Mouse (Mus musculus) mouse embryonic stem cell (cell line): ENCODE results near the gene Kif1c.
"Not testable (repeated sequence)": the region's sequence is repeated elsewhere in the genome, so short reads cannot be mapped to it uniquely, and the experiment has no call there.

Source experiments
- in situ Hi-C, 2 experiments: fragments of 300-500 bp; cut with MboI; formaldehyde crosslinking; loops; 1 replicate in 1 of 2; 3 replicates in 1 of 2; pipeline ENCODE4 v1.14.3; 2019 to 2020; ENCODE audit warnings: low sequenced_read_pairs in 2 of 2, low pct_unique_long_range_greater_than_20kb in 1 of 2, mixed read lengths in 1 of 2; ENCODE audit not compliant: unreplicated experiment in 1 of 2

Kif1c gene

DNA sequence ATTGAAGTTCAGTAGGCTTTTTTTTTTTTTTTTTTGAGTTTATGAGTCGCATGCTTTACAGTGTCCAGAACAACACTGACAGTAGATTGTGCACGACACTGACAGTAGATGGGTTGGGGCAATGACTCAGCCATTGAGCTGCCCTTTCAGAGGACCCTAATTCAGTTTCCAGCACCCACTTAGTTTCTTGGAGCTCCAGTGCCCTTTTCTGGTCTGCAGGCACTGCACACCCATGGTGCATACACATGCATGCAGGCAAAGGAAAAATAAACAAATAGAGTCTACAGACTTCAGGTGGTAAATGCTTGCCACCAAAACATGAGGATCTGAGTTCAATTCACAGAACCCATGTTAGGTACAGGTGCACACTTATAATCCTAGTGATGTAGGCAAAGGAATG, 26.2 kb downstream of the Kif1c start:
- in situ Hi-C loops = no loop called here

DNA sequence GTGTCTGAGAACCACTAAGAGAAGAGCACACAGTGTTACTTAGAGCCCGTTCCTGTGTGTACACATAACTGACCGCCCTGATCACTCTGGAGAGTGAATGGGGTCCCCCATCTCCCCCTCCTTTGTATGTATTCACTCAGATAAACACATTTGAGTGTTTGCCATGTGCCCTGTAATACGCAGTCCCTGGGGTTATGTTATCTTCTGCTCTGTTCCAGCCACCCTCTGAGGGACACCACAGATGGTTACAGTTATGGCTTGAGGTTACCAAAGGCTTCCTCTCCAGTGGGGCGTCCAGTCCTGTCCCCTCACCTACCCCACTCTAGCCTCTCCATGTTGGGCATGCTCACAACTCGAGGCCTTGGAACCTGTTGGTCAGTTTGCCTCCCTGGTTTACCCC, 27.0 kb downstream of the Kif1c start:
- in situ Hi-C loops = no loop called here

DNA sequence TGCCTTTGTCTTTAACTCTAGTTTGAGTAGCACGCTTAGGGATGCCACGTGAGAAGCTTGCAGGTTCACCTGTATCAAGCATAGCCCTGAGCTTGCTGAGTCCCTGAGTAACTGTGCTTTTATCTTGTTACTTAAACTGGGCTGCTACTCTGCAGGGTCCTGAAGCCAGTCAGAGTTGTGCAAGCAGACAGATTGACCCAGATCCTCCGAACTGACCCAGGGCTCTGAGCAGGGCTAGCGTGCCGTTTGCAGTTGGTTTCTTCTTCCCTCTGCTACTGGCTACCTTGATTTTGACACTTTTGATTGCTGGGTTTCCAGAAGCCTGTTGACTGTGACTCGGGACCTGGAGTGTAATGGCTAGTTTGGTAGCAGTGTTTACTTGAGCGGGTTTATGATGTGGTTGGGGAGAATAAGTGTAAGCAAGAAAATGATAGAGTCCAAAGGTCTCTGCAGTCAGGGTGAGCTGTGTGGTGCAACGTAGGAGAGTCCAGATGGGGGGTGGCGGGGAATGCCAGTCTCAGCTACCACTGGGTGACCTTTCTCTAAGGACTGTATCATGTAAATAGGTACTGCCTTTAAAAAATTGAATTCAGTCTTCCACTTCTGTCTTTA, 30.2 kb downstream of the Kif1c start:
- in situ Hi-C loops = no loop called here

DNA sequence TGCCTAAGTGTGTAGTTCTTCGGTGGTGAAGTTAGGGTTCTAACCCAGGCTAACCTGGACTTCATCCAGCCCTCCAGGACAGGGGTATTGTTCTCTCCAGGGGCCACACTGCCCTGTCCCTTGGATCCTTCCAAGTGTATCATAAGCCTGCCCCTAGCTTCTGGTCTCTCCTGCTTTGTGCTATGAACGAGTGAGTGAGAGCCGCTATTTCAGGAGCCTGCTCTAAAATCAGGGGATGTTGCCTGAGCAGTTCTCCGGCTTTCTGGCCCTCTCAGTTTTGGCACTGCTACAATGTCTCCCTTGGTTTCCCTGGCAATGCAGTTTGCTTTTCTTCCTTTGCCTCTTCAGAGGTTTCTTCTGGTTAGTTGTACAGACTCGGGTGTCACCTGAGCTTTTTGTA, 30.8 kb downstream of the Kif1c start:
- in situ Hi-C loops = no loop called here

DNA sequence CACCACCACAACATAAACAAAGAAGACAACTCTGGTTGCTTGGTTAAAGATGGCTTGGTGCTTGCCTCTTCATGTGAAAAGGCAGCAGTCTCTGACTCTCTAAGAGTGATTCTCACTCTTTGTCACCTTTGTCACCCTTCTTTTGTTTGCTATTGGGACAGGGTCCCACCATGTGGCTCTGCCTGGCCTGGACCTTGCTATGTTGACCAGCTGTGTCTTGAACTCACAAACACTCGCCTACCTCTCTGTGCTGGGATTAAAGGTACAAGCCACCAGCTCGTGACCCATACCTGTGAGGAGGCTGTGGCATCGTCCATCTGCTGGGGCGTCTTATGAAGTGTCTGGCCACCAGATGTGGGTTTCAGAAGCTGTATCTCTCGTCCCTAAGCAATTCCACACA, 32.9 kb downstream of the Kif1c start:
- in situ Hi-C loops = no loop called here

DNA sequence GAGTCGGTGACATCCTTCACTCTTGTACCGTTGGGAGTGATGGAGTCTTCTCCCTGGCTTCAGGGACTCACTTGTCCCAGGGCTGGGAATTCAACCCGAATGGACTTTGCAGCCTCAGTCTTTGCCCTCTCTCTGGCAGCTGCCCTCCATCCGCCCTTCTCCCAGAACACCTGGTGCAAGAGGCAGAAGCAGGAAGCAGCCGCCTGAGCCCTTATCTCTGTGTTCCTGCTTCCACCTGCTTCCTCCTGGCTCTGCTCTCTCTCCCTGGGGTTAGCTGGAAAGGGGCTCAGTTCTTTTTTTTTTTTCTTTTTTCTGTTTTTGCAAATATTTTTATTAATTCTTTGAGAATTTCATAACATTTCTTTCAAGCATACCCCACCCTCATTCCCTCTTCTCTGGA, 37.4 kb downstream of the Kif1c start:
- in situ Hi-C loops = no loop called here

DNA sequence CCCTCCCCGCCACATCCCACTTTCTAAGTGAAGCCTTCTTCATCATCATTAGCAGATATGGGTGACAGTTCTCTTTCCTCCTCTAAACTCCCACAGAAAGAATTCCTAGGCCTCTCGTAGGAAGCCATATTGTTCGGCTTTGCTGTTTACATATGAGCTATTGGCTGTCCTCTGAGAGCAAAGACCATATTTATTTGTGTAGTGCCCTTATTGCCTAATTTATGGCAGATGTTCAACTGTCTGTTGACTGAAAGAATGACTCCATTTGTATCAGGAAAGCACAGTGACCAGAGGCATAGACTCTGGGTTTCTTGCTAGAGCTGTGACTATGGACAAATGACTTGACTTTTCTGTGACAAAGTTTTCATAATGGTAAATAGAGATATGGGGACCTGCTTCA, 41.3 kb downstream of the Kif1c start:
- in situ Hi-C loops = no loop called here

DNA sequence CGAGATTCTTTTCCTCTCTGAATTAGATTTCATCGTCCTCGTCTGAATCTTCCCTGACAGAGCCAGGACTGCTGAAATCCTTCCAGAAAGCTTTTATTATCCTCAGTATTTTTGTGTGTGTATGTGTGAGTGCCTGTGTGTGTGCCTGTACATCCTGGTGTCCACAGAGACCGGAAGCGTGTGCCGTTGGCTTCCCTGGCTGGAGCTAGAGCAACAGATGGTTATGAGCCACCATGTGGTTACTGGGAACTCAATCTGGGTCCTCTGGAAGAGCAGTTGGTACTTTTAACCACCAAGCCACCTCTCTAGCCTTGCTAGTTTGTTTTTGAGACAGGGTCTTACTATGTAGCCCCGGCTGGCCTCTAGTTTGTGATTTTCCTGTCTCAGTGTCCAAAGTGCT, 41.8 kb downstream of the Kif1c start:
- in situ Hi-C loops = no loop called here

DNA sequence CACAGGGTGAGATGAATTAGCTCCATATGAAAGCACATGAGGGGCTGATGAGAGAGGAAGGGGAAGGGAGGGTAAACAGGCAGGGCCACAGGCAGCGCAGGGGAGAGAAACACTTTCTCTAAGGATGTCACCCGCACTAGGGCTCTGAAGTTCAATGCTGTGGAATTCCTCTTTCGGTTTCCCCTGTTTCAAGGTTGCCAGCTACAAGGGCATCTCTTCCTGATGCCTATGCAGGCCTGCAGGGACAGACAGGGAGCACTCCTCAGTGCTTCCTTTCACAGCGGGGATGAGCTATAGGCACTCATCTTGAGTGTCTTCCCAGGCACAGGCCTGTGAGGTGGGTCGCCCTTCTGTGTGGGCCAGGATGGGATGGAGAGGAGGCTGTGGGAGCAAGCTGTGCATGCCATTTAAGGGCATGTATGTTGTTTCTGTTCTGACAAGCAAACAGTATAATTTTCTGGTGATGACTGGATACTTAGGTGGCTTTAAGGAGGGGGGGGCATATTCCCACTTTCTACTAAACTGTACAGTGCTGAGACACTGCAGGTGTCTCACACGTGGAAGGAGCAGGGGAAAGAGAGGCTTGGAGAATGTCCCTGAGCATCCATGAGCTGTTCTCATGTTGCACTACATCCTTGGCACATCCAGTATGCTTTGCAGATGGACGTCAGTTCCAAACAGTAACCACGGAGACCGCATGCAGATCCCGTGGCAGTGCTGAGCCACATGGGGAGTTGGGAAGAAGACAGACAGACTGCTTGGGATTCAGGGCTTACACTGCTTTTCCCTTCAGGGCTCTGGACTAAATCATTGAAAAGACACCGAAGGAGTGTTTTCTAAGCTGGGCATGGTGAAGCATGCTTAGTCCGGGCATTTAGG, 42.5 kb downstream of the Kif1c start:
- in situ Hi-C loops = no loop called here

DNA sequence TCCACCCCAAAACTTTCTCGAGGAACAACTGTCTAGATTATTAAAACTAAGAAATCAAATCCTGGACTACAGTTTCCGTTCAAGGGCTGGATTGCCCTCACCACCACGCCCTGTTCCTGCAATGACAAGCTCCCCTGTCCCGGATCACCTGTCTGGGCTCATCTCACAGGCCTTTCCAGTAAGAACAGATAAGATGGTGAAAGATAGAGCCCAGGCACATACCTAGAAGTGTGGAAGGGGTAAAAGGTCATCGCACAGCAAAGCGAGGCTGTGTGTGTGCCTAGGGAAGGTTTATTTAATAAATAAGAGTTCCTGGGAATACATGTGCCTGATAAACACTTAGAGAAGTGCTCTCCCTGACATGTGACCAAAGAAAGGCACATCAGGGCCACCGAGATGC, 45.3 kb downstream of the Kif1c start:
- in situ Hi-C loops = no loop called here

DNA sequence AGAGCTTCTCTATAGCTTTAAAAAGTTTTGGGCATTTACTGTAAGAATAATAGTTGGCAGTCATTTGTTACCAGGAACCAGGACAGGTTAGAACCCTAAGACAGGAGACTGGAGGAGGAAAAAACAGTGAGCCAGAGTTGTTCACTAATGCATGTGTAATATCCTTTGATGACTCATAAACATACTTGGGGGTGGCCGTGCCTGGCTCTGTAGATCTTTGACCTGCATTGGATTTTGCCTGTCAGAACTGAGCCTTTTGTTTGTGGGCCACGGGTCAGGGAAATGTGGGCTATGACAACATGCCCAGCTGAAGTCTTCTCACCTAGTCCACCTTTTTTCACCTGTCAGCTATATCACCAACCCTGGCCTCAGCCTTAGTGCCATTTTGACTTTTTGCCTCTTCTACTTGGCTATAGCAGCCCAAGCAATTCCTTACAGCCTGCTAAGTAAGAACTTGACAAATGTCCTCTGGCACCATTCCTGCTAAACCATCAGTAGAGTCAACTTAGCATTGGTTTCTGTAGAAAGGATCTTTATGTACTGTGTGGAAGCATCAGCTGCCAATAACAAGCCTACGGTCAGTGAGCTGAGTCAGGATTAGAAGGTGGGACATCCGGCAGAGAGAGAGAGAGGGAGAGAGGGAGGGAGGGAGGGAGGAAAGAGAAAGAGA, 47.7 kb downstream of the Kif1c start:
- in situ Hi-C loops = no loop called here

DNA sequence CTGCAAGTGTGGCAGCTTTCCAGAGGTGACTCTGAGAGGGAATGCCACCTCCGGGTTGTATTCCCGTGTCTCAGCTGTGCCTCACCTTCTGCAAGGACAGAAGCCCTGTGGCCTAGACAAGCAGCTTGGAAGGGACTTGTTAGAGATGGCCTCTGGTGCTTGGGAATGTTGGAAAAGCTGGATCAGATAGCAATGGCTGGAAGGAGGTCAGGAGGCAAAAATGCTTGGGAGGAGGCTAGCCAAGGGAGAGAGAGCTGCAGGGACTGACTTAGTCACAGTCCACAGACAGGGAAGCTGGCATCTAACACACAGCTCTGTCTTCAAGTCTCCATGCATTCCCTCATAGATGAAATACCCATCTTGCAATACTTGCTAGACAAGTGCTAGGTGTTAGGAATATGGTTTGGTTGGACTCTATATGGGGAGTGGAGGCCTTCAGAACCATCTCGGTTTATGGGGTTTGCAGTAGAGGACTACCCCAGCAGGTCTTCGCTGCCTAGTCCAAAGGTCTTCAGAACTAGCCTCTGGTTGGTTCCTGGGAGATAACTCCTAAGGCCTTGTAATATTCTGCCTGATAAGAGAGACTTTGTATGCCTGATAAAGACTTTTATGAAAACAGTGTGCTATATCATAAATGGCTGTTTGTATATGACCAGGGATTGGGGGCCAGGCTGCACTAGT, 52.1 kb downstream of the Kif1c start:
- in situ Hi-C loops = loop anchor here in 1 of 2 experiments (5.0 to 10.0 kb wide), 2 partner anchors 120 to 248 kb away; partner anchors contain the start of gene Tm4sf5

DNA sequence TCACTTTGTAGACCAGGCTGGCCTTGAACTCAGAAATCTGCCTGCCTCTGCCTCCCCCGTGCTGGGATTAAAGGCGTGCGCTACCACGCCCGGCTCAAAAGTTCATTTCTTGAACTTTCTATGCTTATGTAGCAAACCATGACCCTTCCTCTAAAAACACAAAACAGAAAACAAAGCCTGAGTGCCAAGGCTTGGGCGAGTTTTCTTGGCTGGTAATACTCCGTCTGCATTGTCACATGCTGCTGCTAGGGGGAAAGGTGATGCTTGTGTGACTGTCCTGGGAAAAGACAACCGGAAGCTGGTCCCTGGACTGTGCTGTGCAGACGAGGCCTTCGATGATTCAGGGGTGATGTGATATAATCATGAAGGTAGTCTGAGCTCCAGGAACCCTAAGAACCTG, 52.8 kb downstream of the Kif1c start:
- in situ Hi-C loops = loop anchor here in 1 of 2 experiments (5.0 to 10.0 kb wide), 2 partner anchors 121 to 248 kb away; partner anchors contain the start of gene Tm4sf5

DNA sequence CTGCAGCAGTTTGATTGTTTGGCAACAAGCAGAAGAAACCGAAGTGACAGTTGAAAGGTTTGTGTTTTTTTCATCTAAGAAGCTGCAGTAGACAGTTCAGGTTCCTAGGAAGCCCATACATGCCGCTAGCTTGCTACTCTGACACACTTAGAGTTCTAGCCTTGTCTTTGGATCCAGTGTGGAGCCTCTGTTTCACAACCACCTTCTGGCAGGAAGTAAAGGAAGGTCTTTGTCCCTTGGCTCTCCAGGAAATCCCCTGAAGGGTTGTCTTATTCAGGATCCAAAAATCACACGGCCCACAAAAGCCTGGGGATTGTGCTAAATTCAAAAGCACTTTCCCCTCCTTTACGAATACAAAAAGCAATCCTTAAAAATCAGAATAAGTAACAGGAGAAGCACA, 54.1 kb downstream of the Kif1c start:
- in situ Hi-C loops = loop anchor here in 1 of 2 experiments (5.0 to 10.0 kb wide), 2 partner anchors 122 to 250 kb away; partner anchors contain the start of gene Tm4sf5

DNA sequence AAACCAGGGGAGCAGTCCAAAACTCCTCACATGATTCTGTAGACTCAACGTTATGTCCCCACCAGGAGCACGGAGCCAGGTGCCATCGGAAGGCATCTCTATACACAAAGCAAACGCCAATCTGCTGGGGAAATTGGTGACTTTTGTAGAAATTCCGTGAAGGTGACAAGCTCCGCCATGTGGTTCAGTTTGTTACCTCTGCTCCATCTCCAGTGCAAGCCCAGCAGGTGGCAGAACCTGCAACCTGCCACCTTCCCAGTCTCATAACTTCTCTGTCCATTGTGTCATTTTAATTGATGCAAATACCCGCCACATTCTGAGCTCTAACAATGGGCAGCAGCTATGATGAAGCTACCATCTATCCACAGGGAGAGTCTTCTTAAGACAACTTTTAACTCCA, 54.6 kb downstream of the Kif1c start:
- in situ Hi-C loops = loop anchor here in 1 of 2 experiments (5.0 to 10.0 kb wide), 2 partner anchors 123 to 250 kb away; partner anchors contain the start of gene Tm4sf5

DNA sequence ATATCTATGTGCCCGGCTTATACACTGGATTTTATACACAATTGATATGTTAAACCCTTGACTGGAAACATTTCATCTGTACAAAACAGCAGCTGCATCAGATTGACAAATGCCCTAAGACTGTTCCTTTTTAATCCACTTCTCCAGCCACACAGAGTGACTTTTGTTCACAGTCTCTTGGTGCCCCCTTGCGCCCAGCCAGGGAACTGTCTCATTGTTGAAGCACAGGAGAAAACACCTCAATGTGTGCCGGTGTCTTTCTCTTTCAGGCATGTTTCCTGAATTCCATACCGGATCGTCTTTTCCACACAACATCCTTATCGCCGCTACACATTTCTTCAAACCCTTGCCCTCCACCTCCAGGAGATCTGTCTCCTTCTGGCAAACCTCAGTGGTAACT, 55.3 kb downstream of the Kif1c start:
- in situ Hi-C loops = loop anchor here in 1 of 2 experiments (10.0 kb wide), 1 partner anchor 251 kb away; the partner anchor contains the start of gene Tm4sf5

DNA sequence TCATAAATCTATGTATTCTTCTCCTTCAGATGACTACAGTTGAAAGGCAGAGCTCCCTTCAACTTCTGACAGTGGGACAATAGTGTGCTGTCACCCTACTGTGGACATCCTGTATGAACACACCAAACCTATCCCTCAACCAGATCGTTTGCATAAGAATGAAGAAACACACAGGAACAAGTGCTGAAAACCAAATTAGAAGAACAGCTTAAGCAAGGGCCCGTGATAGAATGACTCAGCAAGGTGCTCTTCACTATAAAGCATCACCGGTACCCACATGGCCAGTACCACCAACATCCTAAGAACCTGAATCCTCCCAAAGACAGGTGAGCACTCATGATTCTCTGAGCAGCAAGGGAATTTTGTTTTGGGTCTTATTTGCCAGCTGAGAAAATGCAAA, 60.1 kb downstream of the Kif1c start:
- in situ Hi-C loops = not testable (repeated sequence)

DNA sequence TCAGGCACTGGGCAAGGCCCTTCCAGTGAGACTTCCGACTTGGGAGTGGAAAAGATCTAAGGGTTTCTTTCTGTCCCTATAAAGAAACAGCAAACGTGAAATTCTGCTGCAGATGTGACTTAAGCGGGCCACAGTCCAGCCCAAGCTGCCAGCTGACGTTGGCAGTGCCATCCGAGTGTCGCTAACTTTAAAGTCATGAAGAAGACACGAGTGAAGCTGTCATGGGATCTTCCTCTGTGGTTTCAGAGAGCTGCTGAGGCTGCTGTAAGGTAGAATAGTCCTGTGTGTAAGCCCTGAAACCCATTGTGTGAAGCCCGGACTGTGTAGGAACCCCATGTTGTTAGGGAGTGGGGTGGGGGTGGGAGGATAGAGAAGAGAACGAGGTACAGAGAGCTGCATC, 62.3 kb downstream of the Kif1c start:
- in situ Hi-C loops = no loop called here

DNA sequence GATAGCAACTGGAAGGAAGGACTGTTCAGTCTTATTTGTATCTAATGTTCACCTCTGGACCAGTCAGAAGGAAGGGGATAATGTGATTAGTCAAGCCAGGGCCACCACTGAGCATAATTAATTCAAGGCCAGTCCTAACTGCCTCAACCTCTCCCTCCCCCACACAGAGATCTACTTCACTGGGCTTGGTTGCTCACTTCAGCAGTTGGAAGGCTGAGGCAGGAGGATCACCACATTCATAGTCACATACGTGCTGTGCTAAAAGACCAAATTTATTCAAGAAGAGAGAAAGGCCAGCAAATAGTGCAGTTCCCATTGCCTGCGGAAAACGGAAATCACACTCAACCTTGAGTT, 63.2 kb downstream of the Kif1c start:
- in situ Hi-C loops = no loop called here
